Mouse (Mus musculus) CH12.LX (cell line): ENCODE data around the gene Alcam. TPM values are rescaled to one million over a fixed set of nuclear protein-coding genes. Genes with fewer than 3 reads are reported as not detected.

Experiments
- DNase-seq: peaks from one replicate; pipeline ENCODE4 v3.0.0-alpha.2; 2013; ENCODE audit errors: extremely low read depth
- H3K27ac ChIP-seq: 2 replicates; pipeline ENCODE4 v1.5.1; 2012; ENCODE audit warnings: low read depth, mild to moderate bottlenecking, control low read depth, moderate library complexity; ENCODE audit not compliant: insufficient read depth
- H3K27me3 ChIP-seq: replicated peaks from 2 replicates; pipeline ENCODE3; 2012; ENCODE audit warnings: inconsistent platforms
- H3K36me3 ChIP-seq, 2 experiments: replicated peaks in 1 of 2; 2 replicates each; pipeline versions ENCODE3 to v1.6.1; 2012; ENCODE audit warnings: inconsistent platforms in 1 of 2, low read length in 1 of 2, mild to moderate bottlenecking in 1 of 2, mixed read lengths in 1 of 2, moderate library complexity in 1 of 2; ENCODE audit not compliant: control insufficient read depth in 1 of 2, insufficient read depth in 1 of 2
- H3K4me1 ChIP-seq, 2 experiments: 2 replicates each; pipeline ENCODE4 v1.6.1; 2012; ENCODE audit warnings: inconsistent platforms in 1 of 2, moderate library complexity in 1 of 2; ENCODE audit not compliant: insufficient read depth in 2 of 2, control insufficient read depth in 1 of 2
- H3K4me2 ChIP-seq: 2 replicates; pipeline ENCODE4 v1.6.1; 2012; ENCODE audit warnings: low read depth, mild to moderate bottlenecking, control low read depth; ENCODE audit not compliant: poor library complexity, insufficient read depth, severe bottlenecking
- H3K4me3 ChIP-seq, 3 experiments: fragments of 150-350 bp in 1 of 3; sonication (generic) in 1 of 3; replicated peaks in 1 of 3; 2 replicates each; pipeline versions ENCODE3 to v1.5.1; 2011 to 2012; ENCODE audit warnings: low read depth in 2 of 3, low read length in 2 of 3, mild to moderate bottlenecking in 2 of 3, moderate library complexity in 2 of 3, control low read depth in 1 of 3, improper control_type of control experiment in 1 of 3, inconsistent platforms in 1 of 3, mixed read lengths in 1 of 3; ENCODE audit not compliant: poor library complexity in 1 of 3
- H3K79me2 ChIP-seq: replicated peaks from 2 replicates; pipeline ENCODE4 v1.6.1; 2012; ENCODE audit warnings: mild to moderate bottlenecking, moderate library complexity; ENCODE audit not compliant: control insufficient read depth, poor library complexity, insufficient read depth, severe bottlenecking; ENCODE audit errors: extremely low read depth
- H3K9ac ChIP-seq: 2 replicates; pipeline ENCODE4 v1.6.1; 2012; ENCODE audit warnings: low read depth, mild to moderate bottlenecking, control low read depth, moderate library complexity; ENCODE audit not compliant: insufficient read depth
- H3K9me3 ChIP-seq: replicated peaks from 2 replicates; pipeline ENCODE3; 2012; ENCODE audit warnings: low read length, inconsistent platforms, mixed read lengths
- BHLHE40 ChIP-seq: IDR thresholded peaks from 2 replicates; pipeline ENCODE4 v1.6.1; 2011; ENCODE audit warnings: mild to moderate bottlenecking, low read depth, low read length, improper control_type of control experiment
- CHD1 ChIP-seq: IDR thresholded peaks from 2 replicates; pipeline ENCODE4 v1.6.1; 2012; ENCODE audit warnings: low read depth, low read length, improper control_type of control experiment, inconsistent platforms
- CHD2 ChIP-seq: IDR thresholded peaks from 2 replicates; pipeline ENCODE4 v1.6.1; 2011; ENCODE audit warnings: low read length, improper control_type of control experiment
- CTCF ChIP-seq, 2 experiments: IDR thresholded peaks in 1 of 2; conservative IDR thresholded peaks in 1 of 2; 2 replicates each; pipeline ENCODE4 v1.5.1; 2011 to 2012; ENCODE audit warnings: low read depth in 2 of 2, low read length in 2 of 2, improper control_type of control experiment in 1 of 2, inconsistent platforms in 1 of 2, mild to moderate bottlenecking in 1 of 2, moderate library complexity in 1 of 2
- ELF1 ChIP-seq: IDR thresholded peaks from 2 replicates; pipeline ENCODE4 v1.6.1; 2014; ENCODE audit warnings: low read depth, mild to moderate bottlenecking, inconsistent platforms, low read length, improper control_type of control experiment
- EP300 ChIP-seq: IDR thresholded peaks from 2 replicates; pipeline ENCODE4 v1.6.1; 2011; ENCODE audit warnings: low read length, improper control_type of control experiment
- GABPA ChIP-seq: IDR thresholded peaks from 2 replicates; pipeline ENCODE4 v1.6.1; 2012; ENCODE audit warnings: low read depth, low read length, improper control_type of control experiment, inconsistent platforms; ENCODE audit not compliant: insufficient replicate concordance
- IRF4 ChIP-seq: IDR thresholded peaks from 2 replicates; pipeline ENCODE4 v1.6.1; 2014; ENCODE audit warnings: low read depth, mild to moderate bottlenecking, inconsistent platforms, low read length, improper control_type of control experiment
- JUN ChIP-seq: IDR thresholded peaks from 2 replicates; pipeline ENCODE4 v1.6.1; 2011; ENCODE audit warnings: low read depth, mild to moderate bottlenecking, low read length, improper control_type of control experiment, moderate library complexity; ENCODE audit not compliant: insufficient read depth
- JUND ChIP-seq: conservative IDR thresholded peaks from 2 replicates; pipeline ENCODE4 v1.6.1; 2011; ENCODE audit warnings: low read depth, low read length, improper control_type of control experiment
- MXI1 ChIP-seq: IDR thresholded peaks from 2 replicates; pipeline ENCODE4 v1.6.1; 2011; ENCODE audit warnings: mild to moderate bottlenecking, low read depth, low read length, improper control_type of control experiment
- MYC ChIP-seq: IDR thresholded peaks from 2 replicates; pipeline ENCODE4 v1.6.1; 2011; ENCODE audit warnings: low read depth, mild to moderate bottlenecking, improper control_type of control experiment, low read length
- PAX5 ChIP-seq: IDR thresholded peaks from 2 replicates; pipeline ENCODE4 v1.6.1; 2012; ENCODE audit warnings: low read length, inconsistent platforms, mixed read lengths
- RAD21 ChIP-seq: IDR thresholded peaks from 2 replicates; pipeline ENCODE4 v1.6.1; 2011; ENCODE audit warnings: low read depth, mild to moderate bottlenecking, low read length, improper control_type of control experiment, moderate library complexity
- RCOR1 ChIP-seq: conservative IDR thresholded peaks from 2 replicates; pipeline ENCODE4 v1.6.1; 2012; ENCODE audit warnings: low read depth, mild to moderate bottlenecking, inconsistent platforms, low read length, improper control_type of control experiment
- SIN3A ChIP-seq: IDR thresholded peaks from 2 replicates; pipeline ENCODE4 v1.6.1; 2012; ENCODE audit warnings: low read length, improper control_type of control experiment, inconsistent platforms
- TCF12 ChIP-seq: IDR thresholded peaks from 2 replicates; pipeline ENCODE4 v1.6.1; 2014; ENCODE audit warnings: low read depth, mild to moderate bottlenecking, inconsistent platforms, low read length, improper control_type of control experiment
- UBTF ChIP-seq: IDR thresholded peaks from 2 replicates; pipeline ENCODE4 v1.6.1; 2012; ENCODE audit warnings: low read depth, mild to moderate bottlenecking, inconsistent platforms, low read length, improper control_type of control experiment, moderate library complexity
- ZC3H11A ChIP-seq: IDR thresholded peaks from 2 replicates; pipeline ENCODE4 v1.6.1; 2012; ENCODE audit warnings: low read depth, mild to moderate bottlenecking, inconsistent platforms, low read length, improper control_type of control experiment
- dilution Hi-C: fragments of 300-500 bp; cut with MboI; formaldehyde crosslinking; loops from 2 replicates; pipeline ENCODE4 v1.14.3; 2020; ENCODE audit warnings: low sequenced_read_pairs; ENCODE audit not compliant: extremely low pct_unique_long_range_greater_than_20kb, extremely low pct_ligation_motif_present
- in situ Hi-C: fragments of 300-500 bp; cut with MboI; formaldehyde crosslinking; loops from 3 replicates; pipeline ENCODE4 v1.14.3; 2019; ENCODE audit warnings: low sequenced_read_pairs, low pct_ligation_motif_present, low pct_unique_long_range_greater_than_20kb, mixed read lengths
- polyA plus RNA-seq: library from polyadenylated mRNA; unstranded; fragments of >175 nt; gene quantifications from 2 replicates; pipeline ENCODE4 v1.2.1, GENCODE M21; 2012; ENCODE audit warnings: low read depth; ENCODE audit not compliant: insufficient read length
- total RNA-seq, 2 experiments: library from RNA; depleted of rRNA; stranded (reverse); fragments of 300-350 nt in 1 of 2; fragments of >200 nt in 1 of 2; gene quantifications; 2 replicates each; pipeline ENCODE4 v1.2.3; 2012 to 2014

Gene Alcam
- total and polyA plus RNA-seq, 3 experiments: 26.3 to 56.7 (median 54.6) TPM

DNA sequence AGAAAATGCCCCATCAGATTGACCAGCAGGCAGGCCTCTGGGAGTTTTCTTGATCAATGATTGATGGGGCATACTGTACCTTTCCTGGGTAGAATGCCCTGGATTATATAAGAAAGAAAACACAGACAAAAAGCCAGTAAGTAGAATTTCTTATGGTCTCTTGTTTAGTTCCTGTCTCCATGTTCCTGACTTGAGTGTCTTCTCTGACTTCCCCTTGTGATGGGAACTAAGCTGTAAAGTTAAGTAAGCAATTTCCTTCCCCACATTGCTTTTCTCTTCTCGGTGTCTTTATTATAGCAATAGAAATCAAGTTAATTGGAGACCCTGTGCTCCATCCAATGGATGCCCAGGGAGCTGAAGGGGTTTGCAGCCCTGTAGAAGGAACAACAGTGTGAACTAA lies 36.7 kb upstream of the Alcam start:
- Histone ChIP-seq H3K79me2 (no peaks in the 10 kb centered on the region), H3K36me3 (no peaks in the 10 kb centered on the region), H3K27me3 (no peaks in the 10 kb centered on the region), H3K27ac (no peak overlapping the region), H3K4me2 (no peak overlapping the region), H3K4me1 (no peaks in the 10 kb centered on the region), H3K9me3 (no peaks in the 10 kb centered on the region), H3K9ac (no peak overlapping the region), H3K4me3 (no peak overlapping the region)
- no peak for DNase-seq
- in situ Hi-C loops: no loop called here
- TF ChIP-seq PAX5 (no peak), GABPA (no peak), MYC (no peak), CHD2 (no peak), EP300 (no peak), CTCF (conservative IDR thresholded peaks at IDR 0.05 in 1 of 2, IDR thresholded peaks at IDR 0.05 in 1 of 2; ENCODE audit: low read depth in 2 of 2, low read length in 2 of 2) (no peak), JUN (no peak), UBTF (no peak), JUND (no peak), ELF1 (no peak), SIN3A (no peak), BHLHE40 (no peak), TCF12 (no peak), MXI1 (no peak), ZC3H11A (no peak), RAD21 (no peak), RCOR1 (no peak), CHD1 (no peak)
- dilution Hi-C loops: no loop called here

DNA sequence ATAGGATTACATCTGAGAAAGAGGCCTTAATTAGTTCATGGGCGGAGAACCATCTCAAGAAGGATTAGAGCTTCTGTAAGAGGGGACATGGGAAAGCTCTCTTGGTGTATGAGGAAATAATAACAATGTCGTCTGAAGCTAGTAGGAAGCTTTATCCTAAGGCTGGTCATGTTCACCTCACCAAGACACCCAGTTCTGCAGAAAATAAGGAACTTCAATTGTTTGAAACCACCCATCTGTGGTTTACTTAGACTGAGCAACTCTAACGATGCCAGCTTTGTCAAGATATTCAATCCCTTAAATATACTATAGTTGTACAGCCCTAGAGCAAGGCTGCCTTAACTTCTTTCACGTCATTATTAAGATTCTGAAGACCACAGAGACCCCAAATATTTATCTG lies 20.4 kb upstream of the Alcam start:
- no peak overlapping the region for H3K27ac ChIP-seq
- no peaks in the 10 kb centered on the region for H3K27me3 ChIP-seq
- dilution Hi-C loops (no loop called here), in situ Hi-C loops (loop anchor here (25.0 kb wide), 4 partner anchors 138 to 763 kb away; no protein-coding TSS in a partner anchor)
- H3K9ac ChIP-seq: no peak overlapping the region; the same call in 1 of the 2 replicates
- no peak for DNase-seq
- no peak overlapping the region for H3K4me2 ChIP-seq
- H3K9me3 ChIP-seq: no peaks in the 10 kb centered on the region
- H3K4me3 ChIP-seq: no peak overlapping the region
- no peaks in the 10 kb centered on the region for H3K79me2 ChIP-seq
- H3K36me3 ChIP-seq: no peaks in the 10 kb centered on the region
- H3K4me1 ChIP-seq: peaks cover 2 to 51% of the 10 kb centered on the region in 2 experiments; a peak in 3 of 4 replicates
- TF ChIP-seq RAD21: no peak
- no peak for TF ChIP-seq IRF4
- no peak for TF ChIP-seq JUND
- TF ChIP-seq EP300: no peak
- TF ChIP-seq CHD2: no peak
